Mouse (Mus musculus): Measurements from ENCODE around the gene Cdc37. TPM values are rescaled to one million over a fixed set of nuclear protein-coding genes. Genes with fewer than 3 reads are reported as not detected.

The Cdc37 gene
- total RNA-seq, 1 experiment from 2014 or later = 174 TPM

DNA sequence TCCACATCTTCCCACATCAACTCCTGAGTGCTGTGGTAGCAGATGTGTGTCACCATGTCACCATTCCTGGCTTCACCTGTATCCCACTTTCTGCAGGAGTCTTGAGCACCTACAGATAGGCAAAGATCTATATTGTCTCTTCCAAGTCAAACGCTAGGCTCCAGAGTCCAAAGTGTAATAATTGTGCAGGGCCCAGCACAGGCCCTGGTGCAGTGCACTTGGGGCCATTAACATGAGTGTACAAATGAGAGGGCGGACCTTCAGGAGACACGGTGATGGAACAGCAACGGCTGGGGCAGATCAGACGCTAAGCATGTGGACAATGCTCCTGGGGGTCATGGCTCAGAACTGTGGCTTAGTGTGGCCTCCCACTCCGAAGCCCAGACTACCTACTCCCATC is 36.0 kb downstream of the Cdc37 start:
- ATAC-seq (replicated peaks; ENCODE audit: insufficient number of reproducible peaks, low FRiP score, low TSS enrichment, poor library complexity, severe bottlenecking) = no peak

DNA sequence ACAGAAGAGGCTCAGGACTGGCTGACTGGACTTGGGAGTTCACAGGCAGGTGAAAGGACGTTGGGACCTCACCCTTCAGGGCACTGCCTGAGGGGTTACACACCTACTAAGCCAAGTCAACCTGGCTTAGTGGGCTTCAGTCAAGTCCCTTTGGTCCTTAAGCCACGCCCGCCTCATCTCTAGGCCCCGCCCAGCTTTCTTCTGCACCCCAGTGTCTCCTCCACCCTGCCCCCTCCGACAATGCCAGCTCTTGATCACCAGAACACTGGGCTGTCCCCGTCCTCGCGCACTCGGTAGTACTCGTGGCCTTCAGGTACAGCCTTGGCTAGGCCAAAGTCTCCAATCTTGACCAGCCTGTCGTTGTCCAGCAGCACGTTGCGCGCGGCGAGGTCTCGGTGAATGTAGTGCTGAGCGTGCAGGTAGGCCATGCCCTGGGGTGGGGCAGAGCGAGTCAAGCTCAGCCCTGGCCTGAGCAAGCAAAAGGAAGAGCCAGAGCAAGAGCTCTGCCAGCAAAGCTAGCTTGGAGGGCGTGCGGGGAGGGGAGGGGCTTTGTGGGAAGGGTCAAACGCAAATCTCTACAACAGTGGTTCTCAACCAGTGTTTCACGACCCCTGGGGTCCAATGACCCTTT is 42.1 kb downstream of the Cdc37 start:
- no peak for ATAC-seq (replicated peaks; ENCODE audit: insufficient number of reproducible peaks, low FRiP score, low TSS enrichment, poor library complexity, severe bottlenecking)

GRCm38 (mm10) chr9:21105760-21106564 is 43.8 kb downstream of the Cdc37 start:
- no peak for ATAC-seq (replicated peaks; ENCODE audit: insufficient number of reproducible peaks, low FRiP score, low TSS enrichment, poor library complexity, severe bottlenecking)

GRCm38 (mm10) chr9:21104814-21105213 is 45.0 kb downstream of the Cdc37 start:
- ATAC-seq (replicated peaks; ENCODE audit: insufficient number of reproducible peaks, low FRiP score, low TSS enrichment, poor library complexity, severe bottlenecking) = no peak

DNA sequence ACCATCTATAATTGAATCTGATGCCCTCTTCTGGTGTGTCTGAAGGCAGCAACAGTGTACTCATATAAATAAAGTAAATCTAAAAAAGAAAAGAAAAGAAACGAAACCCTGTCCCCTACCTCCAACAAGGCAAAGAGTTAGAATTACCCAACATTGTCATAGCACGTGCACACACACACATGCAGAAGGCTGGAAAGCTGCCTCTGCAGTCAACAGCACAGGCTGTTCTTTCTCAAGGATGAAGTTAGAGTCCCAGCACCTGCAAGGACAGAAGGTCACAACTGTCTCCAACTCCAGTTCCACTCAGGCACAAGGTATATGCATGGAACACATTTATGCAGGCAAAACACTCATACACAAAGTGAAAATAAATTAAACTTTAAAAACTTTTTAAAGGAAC is 47.7 kb downstream of the Cdc37 start:
- ATAC-seq (replicated peaks; ENCODE audit: insufficient number of reproducible peaks, low FRiP score, low TSS enrichment, poor library complexity, severe bottlenecking) = no peak

DNA sequence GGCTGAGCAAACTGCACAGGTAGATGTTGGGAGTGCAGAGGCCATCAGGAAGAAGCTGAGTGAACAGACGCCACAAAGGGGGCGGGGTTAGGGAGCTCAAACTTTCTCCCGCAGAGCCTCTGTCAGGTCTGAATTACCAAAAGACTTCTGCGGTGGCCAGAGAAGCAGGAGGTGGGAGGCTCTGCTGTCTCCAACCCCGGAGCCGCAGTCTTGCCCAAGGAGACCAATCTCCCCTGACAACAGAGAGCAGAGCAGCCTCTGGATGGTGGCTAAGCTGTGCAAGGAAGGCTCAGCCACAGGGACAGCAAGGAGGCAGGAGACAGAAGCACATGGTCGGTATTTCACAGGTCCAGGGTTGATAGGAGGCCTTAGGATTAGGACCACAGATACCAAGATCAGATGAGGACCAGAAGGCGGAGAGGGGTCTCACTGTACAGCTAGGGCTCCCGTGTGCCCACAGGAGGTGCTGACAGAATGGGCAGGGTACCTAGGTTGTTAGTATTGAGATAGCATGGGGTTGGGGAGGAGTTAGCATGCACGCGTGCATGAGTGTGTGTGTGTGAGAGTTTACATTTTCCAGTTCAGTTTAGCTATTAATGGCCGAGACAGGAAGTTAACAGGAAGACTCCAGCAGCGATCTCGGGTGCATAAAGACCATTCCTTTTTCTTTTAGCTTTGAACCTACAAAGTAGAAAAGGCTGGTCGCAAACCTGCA is 49.2 kb downstream of the Cdc37 start:
- ATAC-seq (replicated peaks; ENCODE audit: insufficient number of reproducible peaks, low FRiP score, low TSS enrichment, poor library complexity, severe bottlenecking) = peak; percentile 52

DNA sequence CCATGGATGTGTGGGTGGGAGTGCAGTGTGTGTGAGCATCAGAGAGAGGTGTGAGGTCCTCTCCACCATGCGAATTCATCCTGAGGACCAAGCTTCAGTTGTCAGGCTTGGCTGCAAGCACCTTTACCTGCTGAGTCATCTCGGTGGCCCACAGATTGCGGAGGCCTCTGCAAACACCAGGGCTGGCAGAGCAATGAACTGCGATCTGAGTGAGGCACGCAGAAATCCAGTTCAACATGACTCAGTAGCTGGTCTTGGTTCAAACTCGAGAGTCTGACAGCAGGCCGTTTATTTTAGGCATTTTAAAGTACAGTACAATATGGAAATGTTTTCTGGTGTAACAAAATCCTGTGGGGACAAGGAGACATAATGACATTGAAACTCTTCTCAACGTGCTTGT is 52.0 kb downstream of the Cdc37 start:
- ATAC-seq (replicated peaks; ENCODE audit: insufficient number of reproducible peaks, low FRiP score, low TSS enrichment, poor library complexity, severe bottlenecking) = no peak

DNA sequence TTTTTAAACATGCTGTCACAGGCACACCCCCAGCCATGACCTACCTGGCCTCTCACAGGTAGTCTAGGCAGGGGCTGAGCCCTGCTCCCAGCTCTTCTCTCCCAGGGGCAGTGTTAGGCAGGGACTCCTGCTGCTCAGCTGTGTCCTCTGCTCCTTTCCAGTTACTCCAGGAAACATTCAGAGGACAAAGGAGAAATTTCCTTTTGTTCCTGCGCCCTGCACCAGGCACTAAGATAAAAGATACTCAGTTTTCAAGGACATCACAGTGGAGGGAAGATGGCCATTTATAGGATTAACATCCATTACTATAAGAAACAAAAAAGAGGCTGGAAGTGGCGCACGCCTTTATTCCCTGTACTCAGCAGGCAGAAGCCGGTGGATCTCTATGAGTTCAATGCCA is 53.8 kb downstream of the Cdc37 start:
- ATAC-seq (replicated peaks; ENCODE audit: insufficient number of reproducible peaks, low FRiP score, low TSS enrichment, poor library complexity, severe bottlenecking) = no peak

GRCm38 (mm10) chr9:21093423-21093822 is 56.4 kb downstream of the Cdc37 start:
- no peak for ATAC-seq (replicated peaks; ENCODE audit: insufficient number of reproducible peaks, low FRiP score, low TSS enrichment, poor library complexity, severe bottlenecking)

- peak; percentile 98 for ATAC-seq (replicated peaks; ENCODE audit: insufficient number of reproducible peaks, low FRiP score, low TSS enrichment, poor library complexity, severe bottlenecking)
Observed at GRCm38 (mm10) chr9:21091707-21092320, 58.0 kb downstream of the Cdc37 start, which contains the start of the genes Gm38431 and Raver1. Gm38431 (minus strand) TSS chr9:21091997. Raver1 (minus strand) TSS chr9:21092008.

GRCm38 (mm10) chr9:21090972-21091706 is 58.6 kb downstream of the Cdc37 start:
- no peak for ATAC-seq (replicated peaks; ENCODE audit: insufficient number of reproducible peaks, low FRiP score, low TSS enrichment, poor library complexity, severe bottlenecking)

DNA sequence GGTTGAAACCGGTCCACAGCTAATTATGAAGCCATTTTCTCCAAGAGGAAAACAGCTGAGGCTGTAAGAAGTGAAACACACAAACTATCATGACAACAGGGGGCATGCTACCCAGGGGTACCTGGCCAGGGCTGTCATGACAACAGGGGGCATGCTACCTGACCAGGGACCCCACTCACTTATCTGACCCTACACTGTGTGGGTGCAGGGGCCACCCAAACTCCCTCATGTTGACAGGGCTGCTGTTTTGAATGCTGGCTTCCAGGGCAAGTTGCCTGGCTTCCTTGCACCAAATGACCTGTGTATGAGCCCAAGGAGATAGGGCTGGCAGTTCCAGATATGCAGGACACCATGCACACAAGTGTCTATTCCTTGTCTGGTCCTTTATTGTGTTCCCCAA is 59.2 kb downstream of the Cdc37 start:
- ATAC-seq (replicated peaks; ENCODE audit: insufficient number of reproducible peaks, low FRiP score, low TSS enrichment, poor library complexity, severe bottlenecking) = no peak

DNA sequence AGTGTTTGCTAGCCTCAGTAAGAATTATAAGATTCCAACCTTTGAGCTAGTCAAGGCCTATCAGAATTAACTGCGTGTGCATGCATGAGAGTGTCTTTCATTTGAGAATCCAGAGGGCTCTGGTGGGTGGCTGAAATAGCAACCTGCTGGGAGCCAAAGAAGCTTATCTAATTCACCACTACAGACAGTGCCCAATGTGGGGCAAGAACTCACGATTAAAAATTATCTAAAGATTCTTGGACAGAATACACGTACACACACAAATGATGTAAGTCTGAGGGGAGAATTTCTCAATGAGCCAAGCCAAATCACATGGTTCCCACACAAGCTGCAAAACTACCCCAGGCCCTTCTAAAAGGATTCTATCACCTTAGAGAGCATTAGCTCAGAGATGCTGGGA is 66.5 kb downstream of the Cdc37 start:
- no peak for ATAC-seq (replicated peaks; ENCODE audit: insufficient number of reproducible peaks, low FRiP score, low TSS enrichment, poor library complexity, severe bottlenecking)

Other genes starting within 250 kb of the Cdc37 start
- 44.6 to 108 TPM (median 56.9 TPM) in 3 replicates for gene Dnmt1, start 190.1 kb downstream of the Cdc37 start, total RNA-seq (2017)
- 1.6 to 4.4 TPM (median 3.5 TPM) in 3 replicates for gene S1pr2, start 173.2 kb downstream of the Cdc37 start, total RNA-seq (2017)
- 21.9 to 41.1 TPM (median 25.6 TPM) in 3 replicates for gene Mrpl4, start 147.2 kb downstream of the Cdc37 start, total RNA-seq (2017)
- gene Icam1, start 134.0 kb downstream of the Cdc37 start, total RNA-seq (2017) = 55.1 to 94.2 TPM (median 67.6 TPM) in 3 replicates
- gene Icam4, start 120.6 kb downstream of the Cdc37 start, total RNA-seq (2017) = 1.6 to 3.0 TPM in 2 of 3 replicates, not detected in the other
- not detected in 3 replicates for gene Icam5, start 117.9 kb downstream of the Cdc37 start, total RNA-seq (2017)
- 0.49 TPM in 1 of 3 replicates, not detected in the others for gene Zglp1, start 82.9 kb downstream of the Cdc37 start, total RNA-seq (2017)
- gene Gm49373, start 76.9 kb downstream of the Cdc37 start, total RNA-seq (2017) = not detected in 3 replicates
- 23.7 to 31.1 TPM (median 24.5 TPM) in 3 replicates for gene Fdx1l, start 76.4 kb downstream of the Cdc37 start, total RNA-seq (2017)
- gene Gm38431, start 58.0 kb downstream of the Cdc37 start, total RNA-seq (2017) = 2.3 to 5.6 TPM in 2 of 3 replicates, not detected in the other
- gene Raver1, start 58.0 kb downstream of the Cdc37 start, total RNA-seq (2017) = 8.1 to 18.1 TPM (median 12.9 TPM) in 3 replicates
- 38.4 to 87.0 TPM (median 42.5 TPM) in 3 replicates for gene Tyk2, start 18.7 kb downstream of the Cdc37 start, total RNA-seq (2017)
- gene Pde4a, start 15.7 kb upstream of the Cdc37 start, total RNA-seq (2017) = 2.1 to 5.6 TPM (median 2.5 TPM) in 3 replicates
- 21.7 to 32.5 TPM (median 22.1 TPM) in 3 replicates for gene Keap1, start 89.4 kb upstream of the Cdc37 start, total RNA-seq (2017)
- gene S1pr5, start 98.5 kb upstream of the Cdc37 start, total RNA-seq (2017) = 303 to 435 TPM (median 308 TPM) in 3 replicates
- gene Atg4d, start 115.3 kb upstream of the Cdc37 start, total RNA-seq (2017) = 31.7 to 39.6 TPM (median 34.6 TPM) in 3 replicates
- 91.2 to 154 TPM (median 120 TPM) in 3 replicates for gene Kri1, start 138.0 kb upstream of the Cdc37 start, total RNA-seq (2017)
- 58.8 to 83.6 TPM (median 66.5 TPM) in 3 replicates for gene Cdkn2d, start 141.4 kb upstream of the Cdc37 start, total RNA-seq (2017)
- 1.6 to 2.0 TPM (median 1.8 TPM) in 3 replicates for gene Ap1m2, start 162.4 kb upstream of the Cdc37 start, total RNA-seq (2017)
- 230 to 297 TPM (median 259 TPM) in 3 replicates for gene Slc44a2, start 170.7 kb upstream of the Cdc37 start, total RNA-seq (2017)
- 47.3 to 58.8 TPM (median 54.8 TPM) in 3 replicates for gene Ilf3, start 217.9 kb upstream of the Cdc37 start, total RNA-seq (2017)

Measured in monocyte, adult 5-6 weeks (primary cell).